Mouse (Mus musculus): ENCODE measurements around the gene Kif5a.

- TF ChIP-seq NANOG (IDR thresholded peaks at IDR 0.05; ENCODE audit: borderline replicate concordance, low read length) (no peak), CTCF (conservative IDR thresholded peaks at IDR 0.05; ENCODE audit: low read length) (no peak), POU5F1 (IDR thresholded peaks at IDR 0.05; ENCODE audit: borderline replicate concordance, low read length) (no peak)
Measured at GRCm38 (mm10) chr10:127311476-127312355, 48.6 kb upstream of the Kif5a start, which contains the start of gene Mars.
